Mouse (Mus musculus): ENCODE data around the gene Enthd1. TPM values are rescaled to one million over a fixed set of nuclear protein-coding genes. Genes with fewer than 3 reads are reported as not detected.
A peak's percentile ranks its signal among the peaks of the same experiment; 100 is the strongest.
"Not testable (repeated sequence)": the region's sequence is repeated elsewhere in the genome, so short reads cannot be mapped to it uniquely, and the experiment has no call there.

Gene Enthd1
- polyA plus RNA-seq, 1 experiment: 0.09 TPM

DNA sequence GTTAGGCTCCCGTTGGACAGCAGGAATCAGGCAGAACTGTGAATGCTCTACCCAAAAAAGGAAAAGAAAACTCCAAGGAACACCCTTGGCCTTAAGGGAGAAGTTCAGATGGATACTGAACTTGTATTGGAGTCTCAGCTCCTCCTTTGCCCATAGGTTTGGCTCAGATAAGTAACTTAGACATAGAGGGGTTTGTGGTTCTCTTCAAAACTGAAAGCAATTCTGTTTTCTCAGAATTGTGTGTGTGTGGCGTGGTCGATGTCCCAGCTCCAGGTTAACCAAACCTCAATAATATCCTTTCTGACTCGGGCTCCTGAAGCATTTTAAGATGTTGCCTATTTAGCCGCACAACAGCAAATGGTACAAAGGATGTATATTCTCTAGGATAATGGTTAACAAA lies 25.7 kb upstream of the Enthd1 start:
- no peak for DNase-seq
- 0 out of 2 replicates have a peak overlapping the region, but pooled peaks have one; percentile 18 for H3K27ac ChIP-seq (ENCODE audit: control insufficient read depth, insufficient read depth, low read length)
- WGBS: 23% methylated on average over 5 of the region's 5 CpGs
- H3K27me3 ChIP-seq (ENCODE audit: control insufficient read depth, insufficient read depth, low read length): no peaks in the 10 kb centered on the region
- H3K36me3 ChIP-seq (ENCODE audit: control insufficient read depth, insufficient read depth, low read length): peaks cover 13% of the 10 kb centered on the region; the same call in 1 of the 2 replicates
- TF ChIP-seq POLR2A (IDR thresholded peaks at IDR 0.05; ENCODE audit: control insufficient read depth, extremely low read depth, insufficient read depth, low read length, poor library complexity): no peak
- no peak for TF ChIP-seq CTCF (IDR thresholded peaks at IDR 0.05; ENCODE audit: borderline replicate concordance, control insufficient read depth, extremely low read depth, insufficient read depth, low read length, poor library complexity)
- peaks cover 22% of the 10 kb centered on the region for H3K4me1 ChIP-seq (replicated peaks; ENCODE audit: control insufficient read depth, insufficient read depth, low read length)
- no peak overlapping the region for H3K4me3 ChIP-seq (ENCODE audit: control insufficient read depth, insufficient read depth, low read length)

DNA sequence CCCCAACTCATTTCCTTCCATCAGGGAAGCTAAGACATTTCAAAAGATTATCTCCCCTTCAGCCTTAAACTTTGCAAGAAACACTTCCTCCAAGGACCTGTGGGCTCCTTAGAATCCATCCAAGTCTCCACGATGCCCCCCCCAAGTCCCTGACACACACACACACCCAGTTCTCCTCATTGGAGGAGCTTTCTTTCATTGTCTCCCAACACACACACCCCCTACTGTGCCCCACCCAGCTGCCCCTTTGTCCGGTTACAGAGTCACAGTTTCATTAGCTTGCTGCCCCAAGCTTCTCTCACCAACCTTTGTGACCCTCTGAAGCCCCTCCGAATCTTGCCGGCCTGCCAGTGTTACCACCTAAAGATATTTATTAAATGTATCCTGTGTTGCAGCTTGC lies 21.3 kb upstream of the Enthd1 start:
- DNase-seq: no peak
- TF ChIP-seq POLR2A (IDR thresholded peaks at IDR 0.05; ENCODE audit: control insufficient read depth, extremely low read depth, insufficient read depth, low read length, poor library complexity): no peak
- TF ChIP-seq CTCF (IDR thresholded peaks at IDR 0.05; ENCODE audit: borderline replicate concordance, control insufficient read depth, extremely low read depth, insufficient read depth, low read length, poor library complexity): no peak
- 80% methylated on average over 4 of the region's 4 CpGs for WGBS
- Histone ChIP-seq H3K27me3 (ENCODE audit: control insufficient read depth, insufficient read depth, low read length) (no peaks in the 10 kb centered on the region), H3K4me3 (ENCODE audit: control insufficient read depth, insufficient read depth, low read length) (no peak overlapping the region), H3K4me1 (replicated peaks; ENCODE audit: control insufficient read depth, insufficient read depth, low read length) (peaks cover 45% of the 10 kb centered on the region), H3K27ac (ENCODE audit: control insufficient read depth, insufficient read depth, low read length) (no peak overlapping the region), H3K36me3 (ENCODE audit: control insufficient read depth, insufficient read depth, low read length) (peaks cover 6% of the 10 kb centered on the region; the same call in 1 of the 2 replicates)

DNA sequence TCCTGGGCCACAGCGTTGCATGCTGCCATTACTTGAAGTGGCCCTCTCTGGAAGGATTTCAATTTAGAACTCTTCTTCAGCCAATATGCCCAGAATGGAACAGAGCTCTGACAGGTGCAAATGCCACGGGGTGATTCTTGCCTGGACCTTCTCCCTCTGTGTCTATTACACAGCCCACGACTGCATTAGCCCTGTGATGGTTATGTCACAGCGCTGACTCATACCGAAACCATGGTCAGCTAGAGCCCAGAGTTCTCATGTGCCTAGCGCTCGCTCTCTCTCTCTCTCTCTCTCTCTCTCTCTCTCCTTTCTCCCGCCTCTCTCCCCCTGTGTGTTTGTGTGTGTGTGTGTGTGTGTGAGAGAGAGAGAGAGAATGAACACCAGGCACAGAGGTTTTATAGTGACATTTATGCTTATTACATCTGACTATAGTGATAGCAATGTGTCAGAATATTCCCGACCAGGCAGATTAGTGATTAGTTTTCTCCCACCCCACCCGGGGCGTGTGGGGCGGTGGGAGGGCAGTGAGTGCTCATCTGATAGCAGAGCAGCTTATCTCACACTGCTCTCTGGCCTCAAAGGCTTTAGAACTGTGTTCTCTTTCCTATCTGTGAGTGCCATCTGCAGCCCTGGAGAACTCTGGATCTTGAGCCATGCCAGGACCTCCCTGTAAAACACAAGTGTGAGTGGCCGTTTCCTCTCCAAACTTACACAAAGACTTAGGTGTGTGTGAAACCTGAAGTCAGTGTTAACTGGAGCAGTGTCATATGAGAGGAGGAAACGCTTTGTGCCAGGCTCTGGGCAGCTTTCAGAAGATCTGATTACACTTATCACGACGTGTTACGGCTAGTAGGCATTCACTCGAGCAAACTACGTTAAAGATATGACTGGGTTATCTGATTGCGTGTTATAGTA lies 17.9 kb upstream of the Enthd1 start:
- Histone ChIP-seq H3K36me3 (ENCODE audit: control insufficient read depth, insufficient read depth, low read length) (peaks cover 8% of the 10 kb centered on the region; the same call in 1 of the 2 replicates), H3K27me3 (ENCODE audit: control insufficient read depth, insufficient read depth, low read length) (no peaks in the 10 kb centered on the region), H3K4me1 (replicated peaks; ENCODE audit: control insufficient read depth, insufficient read depth, low read length) (peaks cover 40% of the 10 kb centered on the region), H3K4me3 (ENCODE audit: control insufficient read depth, insufficient read depth, low read length) (no peak overlapping the region), H3K27ac (ENCODE audit: control insufficient read depth, insufficient read depth, low read length) (no peak overlapping the region)
- TF ChIP-seq CTCF (IDR thresholded peaks at IDR 0.05; ENCODE audit: borderline replicate concordance, control insufficient read depth, extremely low read depth, insufficient read depth, low read length, poor library complexity) (no peak), POLR2A (IDR thresholded peaks at IDR 0.05; ENCODE audit: control insufficient read depth, extremely low read depth, insufficient read depth, low read length, poor library complexity) (no peak)
- 52% methylated on average over 20 of the region's 20 CpGs for WGBS
- DNase-seq: no peak

DNA sequence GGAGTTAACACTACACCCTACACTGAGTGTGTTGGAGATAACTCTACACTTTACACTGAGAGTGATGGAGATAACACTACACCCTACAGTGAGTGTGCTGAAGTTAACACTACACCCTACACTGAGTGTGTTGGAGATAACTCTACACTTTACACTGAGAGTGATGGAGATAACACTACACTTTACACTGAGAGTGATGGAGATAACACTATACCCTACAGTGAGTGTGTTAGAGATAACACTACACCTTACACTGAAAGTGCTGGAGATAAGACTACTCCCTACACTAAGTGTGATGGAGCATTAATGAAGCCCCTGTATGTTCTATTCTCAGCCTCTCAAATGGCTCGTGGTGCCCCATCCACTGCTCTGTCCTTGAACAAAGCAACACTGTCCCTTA lies 15.6 kb upstream of the Enthd1 start:
- H3K27me3 ChIP-seq (ENCODE audit: control insufficient read depth, insufficient read depth, low read length); H3K4me3 ChIP-seq (ENCODE audit: control insufficient read depth, insufficient read depth, low read length); H3K27ac ChIP-seq (ENCODE audit: control insufficient read depth, insufficient read depth, low read length); DNase-seq: not testable (repeated sequence)
- H3K4me1 ChIP-seq (replicated peaks; ENCODE audit: control insufficient read depth, insufficient read depth, low read length): peaks cover 49% of the 10 kb centered on the region
- WGBS: 89% methylated on average over 1 of the region's 1 CpGs
- peaks cover 12% of the 10 kb centered on the region for H3K36me3 ChIP-seq (ENCODE audit: control insufficient read depth, insufficient read depth, low read length)

DNA sequence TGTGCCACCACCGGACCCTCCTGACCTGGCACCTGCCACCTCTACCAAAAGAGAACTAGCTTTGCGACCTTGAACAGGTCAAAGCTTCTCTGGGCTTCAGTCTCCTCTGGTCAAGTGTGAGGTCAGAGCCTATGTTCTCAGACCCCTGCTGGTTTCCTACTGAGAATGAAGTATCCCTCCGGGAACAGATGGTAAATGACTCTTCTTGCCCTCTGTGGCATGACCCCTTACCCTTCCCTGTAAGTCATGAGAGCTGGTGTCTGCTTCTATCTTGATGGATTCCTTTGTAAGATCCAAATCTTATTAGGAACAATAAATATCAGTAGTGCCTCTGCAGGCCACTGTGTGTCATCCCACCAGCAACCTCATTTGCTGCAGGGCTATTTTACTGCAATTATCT lies 14.2 kb upstream of the Enthd1 start:
- no peak for DNase-seq
- no peak for TF ChIP-seq POLR2A (IDR thresholded peaks at IDR 0.05; ENCODE audit: control insufficient read depth, extremely low read depth, insufficient read depth, low read length, poor library complexity)
- no peak for TF ChIP-seq CTCF (IDR thresholded peaks at IDR 0.05; ENCODE audit: borderline replicate concordance, control insufficient read depth, extremely low read depth, insufficient read depth, low read length, poor library complexity)
- 73% methylated on average over 3 of the region's 3 CpGs for WGBS
- Histone ChIP-seq H3K27me3 (ENCODE audit: control insufficient read depth, insufficient read depth, low read length) (no peaks in the 10 kb centered on the region), H3K4me1 (replicated peaks; ENCODE audit: control insufficient read depth, insufficient read depth, low read length) (peaks cover 50% of the 10 kb centered on the region), H3K4me3 (ENCODE audit: control insufficient read depth, insufficient read depth, low read length) (no peak overlapping the region), H3K27ac (ENCODE audit: control insufficient read depth, insufficient read depth, low read length) (no peak overlapping the region), H3K36me3 (ENCODE audit: control insufficient read depth, insufficient read depth, low read length) (peaks cover 15% of the 10 kb centered on the region)

DNA sequence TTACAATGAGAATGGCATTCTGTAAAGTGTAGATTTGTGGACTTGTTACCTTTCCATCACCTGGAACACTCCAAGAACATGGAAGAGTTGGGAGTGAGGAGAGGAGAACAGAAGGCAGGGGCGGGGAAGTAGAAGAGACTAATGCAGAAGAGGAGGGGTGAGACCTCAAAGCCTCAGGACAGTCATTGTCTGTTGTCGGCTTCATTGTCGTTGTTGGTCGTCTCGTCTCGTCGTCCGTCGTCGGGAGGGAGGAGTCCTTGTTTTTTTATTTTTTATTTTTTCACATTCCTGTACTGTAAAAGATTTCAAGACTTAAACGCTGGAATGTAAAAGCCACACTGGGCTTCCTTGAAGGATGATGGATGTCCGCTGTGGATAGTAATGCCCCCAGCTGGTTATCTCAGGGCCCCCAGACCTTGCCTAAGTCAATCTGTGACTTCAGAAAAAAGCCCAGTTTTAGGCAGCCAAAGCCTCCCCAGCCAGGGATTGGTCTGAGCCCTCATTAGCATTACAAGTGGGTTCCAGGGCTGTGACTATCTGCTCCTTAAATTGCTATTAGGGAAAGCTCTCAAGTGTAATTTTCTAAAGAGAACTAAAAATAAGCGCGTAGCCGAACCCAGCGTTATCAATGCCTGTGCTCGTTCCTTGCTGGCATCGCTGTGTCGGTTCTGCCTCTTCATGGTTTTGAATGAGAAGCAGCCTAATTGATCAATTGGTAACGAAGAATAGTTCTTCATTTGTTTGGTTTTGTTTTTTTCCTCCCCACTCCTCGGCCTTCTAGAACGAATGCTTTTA lies 12.4 kb upstream of the Enthd1 start:
- H3K4me1 ChIP-seq (replicated peaks; ENCODE audit: control insufficient read depth, insufficient read depth, low read length): peaks cover 38% of the 10 kb centered on the region
- peak overlapping the region; percentile 31; the same call in 1 of the 2 replicates for H3K27ac ChIP-seq (ENCODE audit: control insufficient read depth, insufficient read depth, low read length)
- TF ChIP-seq CTCF (IDR thresholded peaks at IDR 0.05; ENCODE audit: borderline replicate concordance, control insufficient read depth, extremely low read depth, insufficient read depth, low read length, poor library complexity) (no peak), POLR2A (IDR thresholded peaks at IDR 0.05; ENCODE audit: control insufficient read depth, extremely low read depth, insufficient read depth, low read length, poor library complexity) (no peak)
- H3K27me3 ChIP-seq (ENCODE audit: control insufficient read depth, insufficient read depth, low read length): no peaks in the 10 kb centered on the region
- DNase-seq: no peak
- peaks cover 15% of the 10 kb centered on the region for H3K36me3 ChIP-seq (ENCODE audit: control insufficient read depth, insufficient read depth, low read length)
- H3K4me3 ChIP-seq (ENCODE audit: control insufficient read depth, insufficient read depth, low read length): no peak overlapping the region
- WGBS: 92% methylated on average over 22 of the region's 22 CpGs
